Mouse (Mus musculus): ENCODE measurements around the gene Ddx59.

DNA sequence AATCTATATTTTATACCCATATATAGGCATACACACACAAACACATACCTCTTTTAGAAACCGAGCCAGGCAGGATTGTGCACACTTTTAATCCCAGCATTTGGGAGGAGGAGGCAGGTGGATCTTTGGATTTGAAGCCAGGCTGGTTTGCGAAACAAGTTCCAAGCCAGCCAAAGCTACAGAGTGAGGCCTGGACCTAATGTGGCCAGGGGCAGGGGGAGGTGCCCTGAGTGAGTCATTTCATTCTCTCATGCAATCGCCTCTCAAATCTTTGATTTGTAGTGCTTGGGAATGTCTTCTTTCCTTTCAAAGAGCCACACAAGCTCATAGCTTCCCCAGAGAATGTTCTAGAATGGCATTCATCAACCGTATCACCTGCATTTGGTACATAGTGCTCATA lies 54.3 kb downstream of the Ddx59 start:
- no peak for TF ChIP-seq CTCF (IDR thresholded peaks at IDR 0.05; ENCODE audit: borderline replicate concordance, insufficient read depth, low read length)
- no peak for TF ChIP-seq POLR2A (IDR thresholded peaks at IDR 0.05; ENCODE audit: low read depth, low read length)
